Mouse (Mus musculus): Measurements from ENCODE around the gene Ccdc40.

The Ccdc40 gene

DNA sequence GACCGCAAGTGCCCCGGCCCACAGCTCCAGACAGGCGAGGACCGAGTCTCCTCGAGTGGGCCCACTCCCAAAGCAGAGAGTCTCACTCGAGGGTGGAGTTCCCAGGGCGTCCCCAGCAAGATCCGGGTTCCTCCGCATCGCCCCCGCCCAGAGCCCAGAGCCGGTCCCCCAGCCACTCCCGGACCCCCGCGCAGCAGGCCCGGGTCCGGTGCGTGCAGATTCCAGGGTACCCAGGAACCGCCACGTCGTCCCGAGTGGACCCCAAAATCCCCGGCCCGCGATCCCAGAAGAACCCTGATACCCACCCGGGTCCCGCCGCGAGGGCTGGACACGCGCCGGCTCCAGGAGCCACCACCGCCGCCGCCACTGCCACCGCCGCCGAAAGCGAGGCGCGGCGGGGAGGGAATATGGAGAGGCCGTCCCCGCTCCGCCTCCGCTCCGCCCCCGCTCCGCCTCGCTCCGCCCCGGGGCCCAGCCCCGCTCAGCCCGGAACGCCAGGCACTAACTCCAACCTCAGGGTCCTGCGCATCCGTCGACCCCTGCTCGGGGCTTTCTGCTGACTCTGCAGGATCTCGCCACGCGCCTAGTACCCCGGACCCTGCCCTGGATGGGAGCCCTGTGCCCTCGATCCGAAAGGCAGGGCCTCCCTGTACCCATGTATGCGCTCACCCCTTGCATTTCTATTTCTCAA is at the start of gene Ccdc40, which contains the start of gene Tbc1d16:
Ccdc40 (plus strand) TSS at position 482 of the 691 bp plus-strand sequence.
Tbc1d16 (minus strand) TSS at position 409 of the 691 bp plus-strand sequence.
- no peak for DNase-seq (ENCODE audit: low read depth, low spot score)

GRCm38 (mm10) chr11:119180824-119181582 is 47.4 kb upstream of the Ccdc40 start:
- DNase-seq (ENCODE audit: low read depth, low spot score): peak; percentile 29

DNA sequence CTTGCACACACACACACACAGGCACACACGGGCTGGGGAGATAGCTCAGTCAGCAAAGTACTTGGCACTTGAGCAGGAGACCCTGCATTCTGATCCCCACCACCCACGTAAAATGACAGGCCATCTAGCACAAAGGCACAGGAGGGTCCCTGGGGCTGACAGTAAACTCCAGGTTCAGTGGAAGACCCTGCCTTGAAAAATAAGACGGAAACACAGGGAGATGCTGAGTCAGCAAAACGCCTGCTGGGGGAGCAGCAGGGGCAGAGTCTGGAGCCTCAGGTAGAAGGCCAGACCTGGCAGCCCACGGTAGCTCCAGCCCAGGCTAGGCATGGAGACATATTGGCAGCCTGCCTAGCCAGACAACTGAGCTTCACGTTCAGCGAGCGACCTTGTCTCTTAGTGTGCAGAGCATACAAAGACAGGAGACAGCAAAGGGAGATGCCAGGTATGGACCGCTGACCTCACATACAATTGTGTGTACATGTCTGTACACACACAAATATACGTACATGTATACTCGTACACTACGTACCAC is 46.4 kb upstream of the Ccdc40 start:
- no peak for DNase-seq (ENCODE audit: low read depth, low spot score)

DNA sequence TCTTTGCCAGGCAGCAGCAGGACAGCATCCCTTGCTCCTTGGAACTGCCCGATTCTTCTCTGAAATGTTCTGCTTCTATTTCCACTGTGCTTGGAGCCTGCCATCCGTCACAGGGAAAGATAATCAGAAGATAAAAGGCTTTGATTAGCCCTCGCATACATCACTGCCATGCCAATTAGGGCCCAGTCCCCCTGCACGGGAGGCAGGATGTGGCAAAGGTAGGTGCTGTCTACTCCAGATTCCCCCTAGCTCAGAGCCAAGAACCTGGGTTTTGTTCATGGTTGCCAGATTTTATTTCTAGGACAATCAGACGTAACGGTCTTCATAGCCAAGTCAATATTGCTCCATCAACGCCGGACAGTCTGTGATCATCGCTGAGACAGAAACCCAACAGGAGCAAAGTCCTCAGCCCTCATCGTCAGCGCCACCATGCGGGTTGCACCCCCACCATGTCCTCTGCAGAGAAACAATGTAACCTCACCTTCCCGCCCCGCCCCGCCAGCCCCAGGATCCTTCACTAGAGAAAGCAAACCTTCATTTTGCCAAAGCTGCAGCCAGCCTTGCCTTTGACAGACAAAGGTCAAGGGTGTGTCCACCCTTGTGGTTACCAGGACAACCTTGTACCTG is 44.6 kb upstream of the Ccdc40 start:
- DNase-seq (ENCODE audit: low read depth, low spot score): no peak

- DNase-seq (ENCODE audit: low read depth, low spot score): no peak
These were observed 42.0 kb upstream of the Ccdc40 start for GRCm38 (mm10) chr11:119186381-119186780.

DNA sequence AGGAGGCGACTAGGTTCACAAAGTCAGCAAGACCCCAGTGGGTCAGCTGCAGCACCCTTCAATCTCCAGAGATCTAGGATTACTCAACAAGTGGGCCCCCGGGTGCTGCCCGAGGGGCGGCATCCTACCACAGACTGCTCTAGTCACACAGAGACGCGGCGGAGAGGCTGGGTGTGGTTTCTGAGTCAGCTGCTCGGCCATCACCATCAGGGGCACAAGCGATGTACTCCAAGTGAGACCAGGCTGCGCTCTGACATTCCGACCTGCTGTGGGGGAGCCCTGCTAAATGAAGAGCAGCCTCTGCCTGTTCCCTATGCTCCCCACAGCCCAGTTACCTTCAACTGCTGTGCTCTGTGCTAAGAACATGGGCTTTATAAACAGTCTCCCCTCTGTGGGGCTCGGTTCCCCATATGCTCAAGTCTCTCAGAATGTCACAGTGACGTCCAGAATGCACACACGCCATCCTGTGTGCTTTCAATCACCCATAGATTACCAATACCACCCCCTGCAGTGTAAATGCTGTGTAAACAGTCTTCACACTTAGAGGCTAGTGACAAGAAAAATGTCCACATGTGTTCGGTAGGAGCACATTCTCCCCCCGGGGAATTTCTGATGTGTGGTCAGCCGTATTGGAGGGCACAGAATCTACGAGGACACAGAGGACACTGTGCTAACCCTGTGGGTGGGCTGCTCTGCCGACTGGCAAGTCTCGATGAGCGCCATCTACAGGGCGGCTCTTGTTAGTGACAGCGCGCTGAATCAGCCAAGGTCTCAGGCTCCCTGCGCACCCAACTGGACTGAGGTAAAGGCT is 41.2 kb upstream of the Ccdc40 start:
- DNase-seq (ENCODE audit: low read depth, low spot score): no peak

GRCm38 (mm10) chr11:119187800-119188197 is 40.6 kb upstream of the Ccdc40 start:
- no peak for DNase-seq (ENCODE audit: low read depth, low spot score)

GRCm38 (mm10) chr11:119188389-119188788 is 40.0 kb upstream of the Ccdc40 start:
- DNase-seq (ENCODE audit: low read depth, low spot score): no peak

DNA sequence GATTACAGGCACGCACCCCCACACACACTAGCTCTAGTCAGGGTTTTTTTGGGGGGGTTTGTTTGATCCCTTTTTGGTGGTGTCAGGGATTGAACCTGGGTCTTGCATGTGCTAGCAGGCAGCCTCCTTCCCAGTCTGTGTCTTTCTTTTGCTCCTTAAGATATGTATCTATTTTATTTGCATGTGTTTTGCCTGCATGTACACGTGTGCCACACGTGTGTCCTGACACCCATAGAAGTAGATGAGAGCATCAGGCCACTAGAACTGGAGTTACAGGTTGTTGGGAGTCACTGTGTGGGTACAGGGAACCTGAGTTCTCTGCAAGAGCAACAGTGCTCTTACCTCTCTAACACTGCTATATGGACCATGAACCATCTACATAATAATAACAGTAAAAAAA is 39.1 kb upstream of the Ccdc40 start:
- no peak for DNase-seq (ENCODE audit: low read depth, low spot score)

DNA sequence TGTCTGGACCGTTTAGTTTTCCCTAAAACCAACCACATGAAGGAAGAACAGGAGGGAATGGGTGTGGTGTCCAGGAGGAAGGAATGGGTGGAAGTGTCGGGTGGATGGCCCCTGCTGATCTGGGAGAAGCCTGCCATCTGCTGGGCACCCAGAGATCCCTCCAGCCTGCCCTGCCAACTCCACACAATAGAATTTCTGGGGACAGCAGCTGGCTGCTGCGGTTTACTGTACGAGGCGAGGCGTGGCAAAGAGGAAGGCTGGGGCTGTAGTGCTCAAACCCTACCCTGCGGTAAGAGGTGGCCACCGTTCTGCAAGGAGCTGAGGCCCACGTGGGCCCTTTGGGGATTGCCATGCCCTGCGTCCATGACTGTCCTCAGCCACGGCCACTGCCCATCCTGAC is 37.9 kb upstream of the Ccdc40 start:
- no peak for DNase-seq (ENCODE audit: low read depth, low spot score)

GRCm38 (mm10) chr11:119191606-119192081 is 36.7 kb upstream of the Ccdc40 start:
- DNase-seq (ENCODE audit: low read depth, low spot score): no peak

- DNase-seq (ENCODE audit: low read depth, low spot score): no peak
These were observed 36.2 kb upstream of the Ccdc40 start for GRCm38 (mm10) chr11:119192176-119192575.

DNA sequence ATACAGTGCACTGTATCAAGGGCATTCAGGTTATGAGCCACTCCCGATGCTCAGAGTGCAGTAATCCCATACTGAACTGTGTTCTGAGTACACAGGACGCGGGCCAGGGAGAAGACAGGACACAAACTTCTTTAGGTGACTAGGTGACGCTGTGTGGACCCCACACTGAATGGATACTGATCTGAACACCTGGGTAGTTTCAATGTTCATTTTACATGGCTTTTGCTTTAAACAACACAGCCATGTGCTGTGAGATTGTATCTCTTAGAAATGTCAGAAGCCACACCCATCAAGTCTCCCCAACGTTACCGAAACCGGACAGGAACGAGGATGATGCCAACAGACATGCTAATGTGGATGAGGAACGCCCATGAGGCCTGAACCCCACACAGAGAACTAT is 35.8 kb upstream of the Ccdc40 start:
- DNase-seq (ENCODE audit: low read depth, low spot score): no peak

DNA sequence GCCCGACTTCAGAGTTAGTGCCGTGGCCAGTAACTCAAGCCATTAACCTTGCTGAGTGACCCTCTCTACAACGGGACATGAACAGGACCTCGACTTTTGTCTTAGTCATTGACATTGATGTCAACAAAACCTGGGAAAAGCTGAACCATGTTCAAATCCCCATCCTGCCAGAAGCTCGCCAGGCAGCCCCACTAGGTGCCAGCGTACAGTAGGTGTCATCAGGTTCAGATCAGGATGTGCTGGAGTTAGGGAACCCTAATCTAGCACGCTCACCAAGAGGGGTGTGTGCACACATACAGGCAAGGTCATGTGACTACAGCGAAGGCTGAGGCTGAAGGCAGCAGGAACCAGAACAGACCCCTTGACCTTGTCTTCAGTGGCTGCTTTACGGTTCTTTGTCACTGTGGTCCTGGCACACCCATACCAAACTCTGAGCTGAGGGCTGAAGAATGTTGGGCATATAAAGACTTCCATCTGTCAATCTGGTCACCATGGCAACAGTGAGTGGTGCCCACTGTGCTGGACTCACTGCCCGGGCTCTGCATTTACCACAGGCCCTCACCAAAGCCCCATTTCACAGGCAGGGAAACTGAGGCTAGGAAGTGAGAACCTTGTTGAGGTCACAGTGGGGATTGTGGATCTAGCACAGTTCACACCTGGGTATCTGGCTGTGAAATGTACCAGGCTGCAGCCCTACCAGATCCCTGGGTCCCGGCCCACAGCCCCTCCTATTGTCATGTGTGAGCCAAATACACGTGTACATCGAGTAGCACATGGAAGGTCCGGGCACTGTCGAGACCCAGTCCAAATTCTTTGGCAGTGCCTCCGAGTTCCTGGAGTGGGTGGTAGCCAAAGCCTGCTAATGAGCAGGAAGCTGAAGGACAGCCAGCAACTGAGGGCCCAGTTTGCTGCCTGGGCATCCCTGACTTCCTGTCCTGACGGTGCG is 30.5 kb upstream of the Ccdc40 start:
- DNase-seq (ENCODE audit: low read depth, low spot score): no peak

DNA sequence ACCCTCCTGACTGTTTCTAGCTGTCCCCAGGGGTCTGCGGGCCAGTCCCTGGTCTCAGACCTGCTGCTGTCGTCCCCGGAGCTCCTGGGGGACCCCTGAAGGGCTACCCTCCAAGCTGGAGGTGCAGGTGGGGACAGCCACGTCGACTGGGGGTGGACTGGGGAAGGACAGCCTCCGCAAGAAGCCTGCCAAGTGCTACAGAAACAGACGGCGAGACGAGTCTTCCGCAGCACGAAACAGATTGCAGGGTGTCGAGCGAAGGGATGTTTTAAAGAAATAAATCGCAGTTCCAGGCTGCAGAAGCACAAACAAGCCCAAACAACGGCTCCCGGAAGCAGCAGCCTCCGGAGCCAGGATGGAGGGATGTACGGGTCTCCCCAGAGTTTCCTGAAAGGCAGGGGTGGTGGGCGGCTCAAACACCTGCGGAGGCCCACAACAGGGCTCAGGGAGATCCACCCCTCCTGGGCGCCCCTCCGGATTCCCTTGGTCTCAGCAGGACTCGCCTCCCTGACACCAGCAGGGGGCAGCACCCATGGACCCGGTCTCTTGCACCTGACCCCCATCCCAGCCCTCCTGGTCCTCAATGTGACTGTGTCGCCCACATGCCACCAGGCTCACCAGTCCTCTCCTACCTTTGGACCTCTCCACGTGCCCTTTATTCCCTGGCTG is 29.7 kb upstream of the Ccdc40 start:
- DNase-seq (ENCODE audit: low read depth, low spot score): peak; percentile 84

- DNase-seq (ENCODE audit: low read depth, low spot score): no peak
These were observed 29.2 kb upstream of the Ccdc40 start for GRCm38 (mm10) chr11:119199233-119199601.

- no peak for DNase-seq (ENCODE audit: low read depth, low spot score)
These were observed 24.9 kb upstream of the Ccdc40 start for GRCm38 (mm10) chr11:119203423-119203822.

DNA sequence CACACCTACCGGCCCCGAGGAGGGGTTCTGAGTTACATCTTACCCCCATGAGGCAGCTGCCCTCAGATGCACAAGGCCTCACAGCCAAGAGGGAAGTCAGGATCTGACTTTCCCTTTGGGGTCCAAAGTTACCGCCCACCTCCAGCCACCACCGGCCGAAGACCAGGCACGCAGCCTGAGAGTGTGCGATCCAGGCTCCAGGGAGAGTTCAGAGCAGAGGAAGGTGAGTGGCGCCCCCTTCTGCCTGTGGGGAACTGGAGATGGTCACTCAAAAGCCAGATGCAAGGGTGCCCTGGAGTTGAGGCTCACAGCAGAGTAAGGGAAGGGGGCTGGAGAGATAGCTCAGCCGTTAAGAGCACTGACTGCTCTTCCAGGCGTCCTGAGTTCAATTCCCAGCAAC is 22.6 kb upstream of the Ccdc40 start:
- no peak for DNase-seq (ENCODE audit: low read depth, low spot score)

- DNase-seq (ENCODE audit: low read depth, low spot score): no peak
These were observed 21.8 kb upstream of the Ccdc40 start for GRCm38 (mm10) chr11:119206562-119206961.

DNA sequence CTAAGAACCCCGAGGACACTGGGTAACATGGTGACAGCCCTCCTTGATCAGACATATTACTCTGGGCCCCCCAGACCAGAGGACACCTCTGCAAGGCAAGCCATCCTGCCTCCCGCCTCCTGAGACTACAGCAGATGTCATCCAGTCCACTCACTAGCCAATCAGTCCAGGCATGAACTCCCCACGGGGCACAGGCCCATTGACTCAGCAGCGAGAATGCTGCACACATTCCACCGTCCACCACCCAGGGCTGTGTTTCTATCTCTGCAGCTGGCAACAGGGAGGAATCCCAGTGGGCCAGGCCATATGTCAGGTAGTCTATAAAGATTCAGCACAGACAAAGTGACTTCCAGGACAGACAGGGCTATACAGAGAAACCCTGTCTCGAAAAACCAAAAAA is 20.4 kb upstream of the Ccdc40 start:
- no peak for DNase-seq (ENCODE audit: low read depth, low spot score)

All from telencephalon, adult 2 months (tissue).